Mouse (Mus musculus): ENCODE measurements around the gene Hfe.

DNA sequence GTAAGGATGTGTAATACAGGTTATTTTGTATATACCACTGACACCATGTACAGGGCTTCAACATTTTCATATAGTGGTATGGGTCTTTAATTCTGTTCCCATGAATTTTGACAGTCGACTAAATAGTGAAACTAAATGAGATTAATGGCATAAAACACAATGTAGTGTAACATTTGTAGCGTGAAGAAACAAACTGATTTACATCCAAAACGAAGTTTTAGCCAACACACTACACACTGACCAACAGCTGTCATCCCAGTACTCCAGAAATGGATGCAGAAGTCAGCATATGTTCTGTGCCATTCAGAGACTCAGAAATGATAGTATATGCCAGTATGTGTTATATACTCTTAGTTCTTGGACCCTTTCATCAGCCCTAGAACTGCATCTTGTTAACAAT lies 47.3 kb upstream of the Hfe start:
- no peak for TF ChIP-seq CTCF (IDR thresholded peaks at IDR 0.05; ENCODE audit: low read depth)
- TF ChIP-seq EP300 (IDR thresholded peaks at IDR 0.05; ENCODE audit: low read depth): no peak

All from liver, embryonic 14.5 days (tissue).